ENCODE assay signal across 20 mouse cellular contexts in genomic region chr5:86906758-86907157, GRCm38 (mm10). TPM values are rescaled to one million over a fixed set of nuclear protein-coding genes. Genes with fewer than 3 reads are reported as not detected.
DNase-seq lines count a peak whose midpoint lies in the region; ATAC-seq and TF ChIP-seq lines count a peak whose summit lies in the region.
"Had no signal": no experiment of that assay in that cellular context is flagged by ENCODE, and none has a peak within 500 bp of the region (broad histone marks: within the 10 kb centered on the region; RNA-seq: fewer than 3 reads in every experiment).

TSS of gene Ugt2b34 (minus strand) at chr5:86906937.

- peak; percentile 26 for ATAC-seq in Patski
- ATAC-seq in liver, embryonic 16.5 days (ENCODE audit: low read depth): peak; percentile 81
- ATAC-seq in hindbrain, embryonic 13.5 days (ENCODE audit: low FRiP score): no peak
- ATAC-seq: forebrain, embryonic 15.5 days had no signal

- no peak for DNase-seq in Patski (ENCODE audit: low read depth, low spot score)
- DNase-seq in kidney, adult 18-20 months: peak; percentile 27
- DNase-seq in kidney, postnatal 36 days: peak; percentile 5 to 43
- no peak for DNase-seq in neural tube, embryonic 10.5 days (ENCODE audit: extremely low spot score, low spot score)
- no peak for DNase-seq in thymus, postnatal 14 days
- DNase-seq in urinary bladder, postnatal 14 days (ENCODE audit: low spot score): no peak
- DNase-seq: adrenal gland, postnatal 36 days; gastrocnemius, postnatal 25 days; heart, postnatal 36 days; layer of hippocampus, postnatal 36 days; lung, postnatal 10 days; thymus, postnatal 4 days had no signal

- no peaks in the 10 kb centered on the region for H3K9me3 ChIP-seq in liver, embryonic 16.5 days (replicated peaks; ENCODE audit: control insufficient read depth, low read length)
- no peaks in the 10 kb centered on the region for H3K9me3 ChIP-seq in hindbrain, embryonic 13.5 days
- H3K9me3 ChIP-seq: embryonic facial prominence, embryonic 15.5 days; forebrain, embryonic 15.5 days had no signal

- peak within 1 kb of the TSS; percentile 47 for H3K4me3 ChIP-seq in liver, embryonic 16.5 days (ENCODE audit: low read depth, low read length)
- no peak within 1 kb of the TSS for H3K4me3 ChIP-seq in hindbrain, embryonic 13.5 days
- H3K4me3 ChIP-seq: embryonic facial prominence, embryonic 15.5 days; forebrain, embryonic 15.5 days had no signal

- peaks cover 11% of the 10 kb centered on the region for H3K27me3 ChIP-seq in Patski
- H3K27me3 ChIP-seq in liver, embryonic 16.5 days (ENCODE audit: control insufficient read depth, insufficient read depth, low read depth, low read length): no peaks in the 10 kb centered on the region
- H3K27me3 ChIP-seq in hindbrain, embryonic 13.5 days: no peaks in the 10 kb centered on the region
- H3K27me3 ChIP-seq: embryonic facial prominence, embryonic 15.5 days; forebrain, embryonic 15.5 days had no signal

- H3K4me2 ChIP-seq in liver, embryonic 16.5 days (ENCODE audit: low read depth, low read length): 0 out of 2 replicates have a peak within 1 kb of the TSS, but pooled peaks have one; percentile 23
- H3K4me2 ChIP-seq in hindbrain, embryonic 13.5 days: no peak within 1 kb of the TSS
- H3K4me2 ChIP-seq: embryonic facial prominence, embryonic 15.5 days; forebrain, embryonic 15.5 days; heart, embryonic 11.5 days had no signal

- in situ Hi-C loops in Patski (cut with MboI; ENCODE audit: low pct_unique_long_range_greater_than_20kb): loop anchor here (5.0 kb wide), 1 partner anchor 44 kb away; no protein-coding TSS in a partner anchor

- CTCF ChIA-PET in Patski (lab: Charles Lee): interaction anchor here (1.3 to 2.3 kb wide), 3 partner anchors 16 to 44 kb away, joined by 4 to 7 read pairs (median 4); no protein-coding TSS in a partner anchor

- 0 out of 2 replicates have a peak within 1 kb of the TSS, but pooled peaks have one; percentile 24 for H3K27ac ChIP-seq in liver, embryonic 16.5 days (ENCODE audit: low read length)
- no peak within 1 kb of the TSS for H3K27ac ChIP-seq in hindbrain, embryonic 13.5 days
- H3K27ac ChIP-seq: embryonic facial prominence, embryonic 15.5 days; forebrain, embryonic 15.5 days had no signal

- H3K4me1 ChIP-seq in liver, embryonic 16.5 days (ENCODE audit: control insufficient read depth, low read depth, low read length): no peaks in the 10 kb centered on the region
- H3K4me1 ChIP-seq in hindbrain, embryonic 13.5 days (replicated peaks): no peaks in the 10 kb centered on the region
- H3K4me1 ChIP-seq: embryonic facial prominence, embryonic 15.5 days; forebrain, embryonic 15.5 days had no signal

- WGBS in liver, embryonic 16.5 days (ENCODE audit: insufficient replicate concordance): 35% methylated on average over 1 of the region's 1 CpGs
- WGBS in hindbrain, embryonic 13.5 days: 83% methylated on average over 1 of the region's 1 CpGs

- peak within 1 kb of the TSS; percentile 43; the same call in 1 of the 2 replicates for H3K9ac ChIP-seq in liver, embryonic 16.5 days (ENCODE audit: low read depth, low read length)
- no peak within 1 kb of the TSS for H3K9ac ChIP-seq in hindbrain, embryonic 13.5 days
- H3K9ac ChIP-seq: embryonic facial prominence, embryonic 15.5 days; forebrain, embryonic 15.5 days had no signal

- POLR2A ChIA-PET in Patski (lab: Charles Lee): no interaction called here

- H3K36me3 ChIP-seq in liver, embryonic 16.5 days (ENCODE audit: control insufficient read depth, insufficient read depth): no peaks in the 10 kb centered on the region
- H3K36me3 ChIP-seq in hindbrain, embryonic 13.5 days: no peaks in the 10 kb centered on the region
- H3K36me3 ChIP-seq: embryonic facial prominence, embryonic 15.5 days; forebrain, embryonic 15.5 days had no signal

- no peak for TF ChIP-seq CTCF in Patski (IDR thresholded peaks at IDR 0.05)

RNA-seq across cellular contexts. Expression of gene Ugt2b34, which starts in this region (rescaled TPM):
- 0.23 TPM for polyA plus RNA-seq in Patski (2021)
- polyA plus RNA-seq in liver, embryonic 16.5 days (2015; fragmentation: Nextera tagmentation; extraction: Ambion mirVana): 74.2 and 74.6 TPM in 2 replicates
- 0.08 TPM in 1 of 2 replicates, not detected in the other for polyA plus RNA-seq in hindbrain, embryonic 13.5 days (2015; fragmentation: Nextera tagmentation; extraction: Ambion mirVana)
- polyA plus RNA-seq: C2C12; cortical plate, adult 2 months; forebrain, embryonic 15.5 days; limb, embryonic 11.5 days had no signal

Comparison
In these comparisons a context has a peak if more than half of its experiments do, and no peak if none do; other contexts are left out.
1. RNA of gene Ugt2b34 (polyA plus RNA-seq): 74.2 to 74.6 TPM in liver, embryonic 16.5 days; 0.23 TPM in Patski (single experiment) and 0.08 TPM in hindbrain, embryonic 13.5 days; every median in the first group is over 10 times any median in the second.
2. Peak in ATAC-seq in Patski; RNA of the gene not detected or under 1 TPM.
3. DNase-seq: peak in kidney, adult 18-20 months (single experiment) and kidney, postnatal 36 days (2 of 2); none in Patski (single experiment), neural tube, embryonic 10.5 days (single experiment), thymus, postnatal 14 days (single experiment) and urinary bladder, postnatal 14 days (single experiment).